Mouse (Mus musculus) bone marrow macrophage, adult 2 months (primary cell): Measurements from ENCODE around the gene Dst.

Source experiments
- CTCF ChIP-seq: IDR thresholded peaks from 2 replicates; pipeline ENCODE4 v1.5.1; 2012; ENCODE audit warnings: low read depth, mild to moderate bottlenecking, low read length, moderate library complexity
- POLR2A ChIP-seq: IDR thresholded peaks from 2 replicates; pipeline ENCODE4 v1.6.1; 2012; ENCODE audit warnings: mild to moderate bottlenecking, low read depth, low read length, borderline replicate concordance

DNA sequence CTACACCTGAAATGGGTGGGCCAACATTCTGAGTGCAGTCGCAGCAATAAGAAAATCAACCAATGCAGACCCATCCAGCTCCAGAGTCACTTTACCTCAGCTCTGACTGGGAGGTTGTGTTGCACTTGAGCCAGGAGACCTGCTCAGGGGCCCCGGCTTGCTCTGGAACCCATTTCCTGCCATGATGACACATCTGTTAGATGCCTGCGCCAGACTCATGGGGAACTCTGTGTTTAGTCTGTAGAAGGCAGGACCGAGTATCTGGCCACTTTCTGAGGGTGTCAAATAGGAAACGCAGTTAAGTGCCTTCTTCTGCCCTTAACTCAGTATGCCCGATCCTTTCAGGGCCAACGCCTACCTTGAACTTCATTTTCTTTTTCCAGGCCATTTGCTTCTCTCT, 162.4 kb downstream of the Dst start:
- TF ChIP-seq CTCF (no peak), POLR2A (no peak)
